Mouse (Mus musculus) kidney, adult 2 months (tissue): ENCODE measurements at regions not wholly inside any gene's neighbourhood (a gene's known extent, or its start where the extent isn't known, plus 50 kb on each side); places are given as distances from the start of the nearest gene placed in this dataset.

Source experiments
- DNase-seq: peaks from one replicate; pipeline ENCODE4 v3.0.0; 2021
- H3K27ac ChIP-seq: fragments of 200-500 bp; 2 replicates; pipeline ENCODE4 v1.5.1; 2012; ENCODE audit warnings: low read depth, low read length, control low read depth, inconsistent platforms; ENCODE audit not compliant: insufficient read depth
- H3K27me3 ChIP-seq: fragments of 200-500 bp; replicated peaks from 2 replicates; pipeline ENCODE4 v1.6.1; 2012; ENCODE audit warnings: mild to moderate bottlenecking, moderate library complexity, low read length, inconsistent platforms; ENCODE audit not compliant: control insufficient read depth, insufficient read depth
- H3K36me3 ChIP-seq: fragments of 200-500 bp; 2 replicates; pipeline ENCODE4 v1.6.1; 2012; ENCODE audit warnings: mild to moderate bottlenecking, moderate library complexity, low read length, inconsistent platforms; ENCODE audit not compliant: control insufficient read depth, insufficient read depth
- H3K4me1 ChIP-seq: fragments of 200-500 bp; 2 replicates; pipeline ENCODE4 v1.6.1; 2011; ENCODE audit warnings: low read length; ENCODE audit not compliant: control insufficient read depth, insufficient read depth
- H3K4me3 ChIP-seq: fragments of 200-500 bp; 2 replicates; pipeline ENCODE4 v1.5.1; 2011; ENCODE audit warnings: mild to moderate bottlenecking, low read depth, low read length, control low read depth; ENCODE audit not compliant: insufficient read depth
- CTCF ChIP-seq: fragments of 200-500 bp; conservative IDR thresholded peaks from 2 replicates; pipeline ENCODE4 v1.5.1; 2011; ENCODE audit warnings: low read depth, mild to moderate bottlenecking, control low read depth, low read length, moderate library complexity, mixed read lengths; ENCODE audit not compliant: insufficient read depth, insufficient read length
- POLR2A ChIP-seq: fragments of 200-500 bp; IDR thresholded peaks from one replicate; pipeline ENCODE4 v1.6.1; 2011; ENCODE audit warnings: low read depth, low read length, control low read depth
- WGBS: fragments of 180-500 bp; shearing (Covaris S2); methylation state at CpG from one replicate; pipeline ENCODE4 v1.1.7; 2018; 5-methylcytosine and 5-hydroxymethylcytosine counted together

GRCm38 (mm10) chr1:45135152-45135714 lies 176.1 kb upstream of the Col3a1 start:
- no peak for DNase-seq
- Histone ChIP-seq H3K4me3 (no peak overlapping the region), H3K4me1 (no peaks in the 10 kb centered on the region), H3K27ac (no peak overlapping the region), H3K36me3 (no peaks in the 10 kb centered on the region), H3K27me3 (no peaks in the 10 kb centered on the region)
- TF ChIP-seq POLR2A, result no peak
- no peak for TF ChIP-seq CTCF
- WGBS, result 37% methylated on average over 6 of the region's 7 CpGs

GRCm38 (mm10) chr1:45147019-45147418 lies 164.3 kb upstream of the Col3a1 start:
- DNase-seq, result no peak
- TF ChIP-seq POLR2A (no peak), CTCF (no peak)
- Histone ChIP-seq H3K36me3 (no peaks in the 10 kb centered on the region), H3K27ac (no peak overlapping the region), H3K4me1 (no peaks in the 10 kb centered on the region), H3K4me3 (no peak overlapping the region), H3K27me3 (no peaks in the 10 kb centered on the region)
- 55% methylated on average over 2 of the region's 2 CpGs for WGBS

- no peak overlapping the region for H3K27ac ChIP-seq
- H3K36me3 ChIP-seq, result no peaks in the 10 kb centered on the region
- 95% methylated on average over 1 of the region's 1 CpGs for WGBS
- no peak for DNase-seq
- TF ChIP-seq POLR2A, result no peak
- no peak for TF ChIP-seq CTCF
- H3K4me1 ChIP-seq, result no peaks in the 10 kb centered on the region
- H3K27me3 ChIP-seq, result no peaks in the 10 kb centered on the region
- no peak overlapping the region for H3K4me3 ChIP-seq
Measured at GRCm38 (mm10) chr1:45181632-45182031, 129.7 kb upstream of the Col3a1 start.

GRCm38 (mm10) chr1:45185341-45185740 lies 126.0 kb upstream of the Col3a1 start:
- no peaks in the 10 kb centered on the region for H3K36me3 ChIP-seq
- no peak for DNase-seq
- TF ChIP-seq CTCF, result no peak
- TF ChIP-seq POLR2A, result no peak
- no peak overlapping the region for H3K4me3 ChIP-seq
- H3K27me3 ChIP-seq, result no peaks in the 10 kb centered on the region
- H3K4me1 ChIP-seq, result no peaks in the 10 kb centered on the region
- no peak overlapping the region for H3K27ac ChIP-seq

GRCm38 (mm10) chr1:45207926-45208325 lies 103.4 kb upstream of the Col3a1 start:
- H3K4me1 ChIP-seq, result no peaks in the 10 kb centered on the region
- 87% methylated on average over 2 of the region's 2 CpGs for WGBS
- H3K27me3 ChIP-seq, result no peaks in the 10 kb centered on the region
- no peak overlapping the region for H3K4me3 ChIP-seq
- H3K27ac ChIP-seq, result no peak overlapping the region
- no peaks in the 10 kb centered on the region for H3K36me3 ChIP-seq
- no peak for DNase-seq
- no peak for TF ChIP-seq POLR2A
- TF ChIP-seq CTCF, result no peak

GRCm38 (mm10) chr1:45216272-45216671 lies 95.1 kb upstream of the Col3a1 start:
- DNase-seq, result no peak
- Histone ChIP-seq H3K4me1 (no peaks in the 10 kb centered on the region), H3K27ac (no peak overlapping the region), H3K27me3 (no peaks in the 10 kb centered on the region), H3K4me3 (no peak overlapping the region), H3K36me3 (no peaks in the 10 kb centered on the region)
- WGBS, result 63% methylated on average over 1 of the region's 1 CpGs
- TF ChIP-seq POLR2A (no peak), CTCF (no peak)
